Mouse (Mus musculus) hindbrain, embryonic 13.5 days (tissue): ENCODE measurements around the gene Slc5a2. TPM values are rescaled to one million over a fixed set of nuclear protein-coding genes. Genes with fewer than 3 reads are reported as not detected.

Source experiments
- microRNA-seq: library from miRNA; unstranded; fragments of <30 nt; microRNA quantifications from one replicate; pipeline ENCODE4, GENCODE M21; 2016
- polyA plus RNA-seq: library from polyadenylated mRNA; unstranded; fragments of >200 nt; fragmentation: Nextera tagmentation; extraction: Ambion mirVana; gene quantifications from 2 replicates; pipeline ENCODE4 v1.2.1, GENCODE M21; 2015

The Slc5a2 gene
- polyA plus RNA-seq, 1 experiment from 2014 or later, result not detected

Small RNA genes within 50 kb of the gene (microRNA-seq; reads per million reads assigned to microRNA genes)
- 0.93 reads per million for gene Mir3103

Other genes with a start within 250 kb of the Slc5a2 start
- gene Itgam, start 203.0 kb upstream of the Slc5a2 start, polyA plus RNA-seq, result 1.1 and 1.4 TPM in 2 replicates
- gene Gm49368, start 203.0 kb upstream of the Slc5a2 start, polyA plus RNA-seq, result not detected in 2 replicates
- gene Itgax, start 136.1 kb upstream of the Slc5a2 start, polyA plus RNA-seq, result 0.17 TPM in 1 of 2 replicates, not detected in the other
- gene Itgad, start 111.3 kb upstream of the Slc5a2 start, polyA plus RNA-seq, result not detected in 2 replicates
- 0.70 and 1.1 TPM in 2 replicates for gene Cox6a2, start 59.3 kb upstream of the Slc5a2 start, polyA plus RNA-seq
- 15.0 and 15.2 TPM in 2 replicates for gene Armc5, start 28.3 kb upstream of the Slc5a2 start, polyA plus RNA-seq
- gene 9130023H24Rik, start 27.6 kb upstream of the Slc5a2 start, polyA plus RNA-seq, result 10.6 and 11.4 TPM in 2 replicates
- 27.9 and 31.0 TPM in 2 replicates for gene Tgfb1i1, start 18.8 kb upstream of the Slc5a2 start, polyA plus RNA-seq
- gene BC017158, start 32.5 kb downstream of the Slc5a2 start, polyA plus RNA-seq, result 17.2 and 20.3 TPM in 2 replicates
- 34.0 and 40.2 TPM in 2 replicates for gene Rgs10, start 153.1 kb downstream of the Slc5a2 start, polyA plus RNA-seq
- 34.3 and 36.2 TPM in 2 replicates for gene Tial1, start 196.1 kb downstream of the Slc5a2 start, polyA plus RNA-seq